Mouse (Mus musculus): Measurements from ENCODE around the gene Tedc1. TPM values are rescaled to one million over a fixed set of nuclear protein-coding genes. Genes with fewer than 3 reads are reported as not detected.

The Tedc1 gene
- polyA plus RNA-seq (2015; fragmentation: Nextera tagmentation; extraction: Ambion mirVana): 25.4 and 28.5 TPM in 2 replicates

- H3K36me3 ChIP-seq: peaks cover 3% of the 10 kb centered on the region; the same call in 1 of the 2 replicates
- H3K9me3 ChIP-seq: no peaks in the 10 kb centered on the region
- peak within 1 kb of the TSS; percentile 89 for H3K27ac ChIP-seq
- H3K27me3 ChIP-seq: peaks cover 15% of the 10 kb centered on the region
- peaks cover 38% of the 10 kb centered on the region for H3K4me1 ChIP-seq
- H3K4me2 ChIP-seq: peak within 1 kb of the TSS; percentile 93
- WGBS: 0% methylated on average over 46 of the region's 46 CpGs
- H3K9ac ChIP-seq: peak within 1 kb of the TSS; percentile 50
- peak; percentile 96 for ATAC-seq (ENCODE audit: insufficient number of reproducible peaks, low FRiP score, low TSS enrichment, low read depth)
- peak within 1 kb of the TSS; percentile 76 for H3K4me3 ChIP-seq
Observed at GRCm38 (mm10) chr12:113155887-113156539, at the start of gene Tedc1. Gene Tedc1, plus strand, starts transcription at chr12:113156421.

GRCm38 (mm10) chr12:113107431-113108124, 48.6 kb upstream of the Tedc1 start:
- Histone ChIP-seq H3K9ac (no peak overlapping the region), H3K4me1 (peaks cover 47% of the 10 kb centered on the region), H3K27me3 (no peaks in the 10 kb centered on the region), H3K4me2 (no peak overlapping the region), H3K9me3 (no peaks in the 10 kb centered on the region), H3K4me3 (no peak overlapping the region), H3K27ac (no peak overlapping the region), H3K36me3 (peaks cover 23% of the 10 kb centered on the region; the same call in 1 of the 2 replicates)
- ATAC-seq (ENCODE audit: insufficient number of reproducible peaks, low FRiP score, low TSS enrichment, low read depth): no peak
- 79% methylated on average over 4 of the region's 4 CpGs for WGBS

GRCm38 (mm10) chr12:113108528-113109283, 47.5 kb upstream of the Tedc1 start:
- Histone ChIP-seq H3K27me3 (no peaks in the 10 kb centered on the region), H3K9me3 (no peaks in the 10 kb centered on the region), H3K9ac (no peak overlapping the region), H3K4me2 (no peak overlapping the region), H3K4me3 (no peak overlapping the region), H3K27ac (no peak overlapping the region; the same call in 1 of the 2 replicates), H3K4me1 (peaks cover 37% of the 10 kb centered on the region), H3K36me3 (peaks cover 29% of the 10 kb centered on the region; the same call in 1 of the 2 replicates)
- WGBS: 82% methylated on average over 17 of the region's 17 CpGs
- ATAC-seq (ENCODE audit: insufficient number of reproducible peaks, low FRiP score, low TSS enrichment, low read depth): no peak

GRCm38 (mm10) chr12:113109801-113110200, 46.4 kb upstream of the Tedc1 start:
- ATAC-seq (ENCODE audit: insufficient number of reproducible peaks, low FRiP score, low TSS enrichment, low read depth): no peak
- Histone ChIP-seq H3K9ac (no peak overlapping the region), H3K4me2 (no peak overlapping the region), H3K27ac (no peak overlapping the region), H3K4me1 (peaks cover 31% of the 10 kb centered on the region), H3K36me3 (peaks cover 40% of the 10 kb centered on the region), H3K27me3 (no peaks in the 10 kb centered on the region), H3K9me3 (no peaks in the 10 kb centered on the region), H3K4me3 (no peak overlapping the region)
- 75% methylated on average over 10 of the region's 10 CpGs for WGBS

- peaks cover 15% of the 10 kb centered on the region for H3K4me1 ChIP-seq
- 84% methylated on average over 4 of the region's 4 CpGs for WGBS
- no peak overlapping the region for H3K4me3 ChIP-seq
- no peak for ATAC-seq (ENCODE audit: insufficient number of reproducible peaks, low FRiP score, low TSS enrichment, low read depth)
- H3K27ac ChIP-seq: no peak overlapping the region
- H3K4me2 ChIP-seq: no peak overlapping the region
- no peaks in the 10 kb centered on the region for H3K9me3 ChIP-seq
- H3K9ac ChIP-seq: no peak overlapping the region
- H3K36me3 ChIP-seq: peaks cover 69% of the 10 kb centered on the region
- no peaks in the 10 kb centered on the region for H3K27me3 ChIP-seq
Observed at GRCm38 (mm10) chr12:113114141-113114540, 42.1 kb upstream of the Tedc1 start.

GRCm38 (mm10) chr12:113114856-113115538, 41.2 kb upstream of the Tedc1 start:
- Histone ChIP-seq H3K27ac (no peak overlapping the region), H3K27me3 (no peaks in the 10 kb centered on the region), H3K36me3 (peaks cover 74% of the 10 kb centered on the region), H3K4me2 (no peak overlapping the region), H3K9me3 (no peaks in the 10 kb centered on the region), H3K9ac (no peak overlapping the region), H3K4me1 (peaks cover 12% of the 10 kb centered on the region; the same call in 1 of the 2 replicates), H3K4me3 (no peak overlapping the region)
- WGBS: 81% methylated on average over 16 of the region's 16 CpGs
- ATAC-seq (ENCODE audit: insufficient number of reproducible peaks, low FRiP score, low TSS enrichment, low read depth): no peak

- H3K9ac ChIP-seq: no peak overlapping the region
- H3K4me3 ChIP-seq: no peak overlapping the region
- H3K36me3 ChIP-seq: peaks cover 93% of the 10 kb centered on the region
- H3K4me1 ChIP-seq: peaks cover 3% of the 10 kb centered on the region; the same call in 1 of the 2 replicates
- no peak overlapping the region for H3K4me2 ChIP-seq
- no peaks in the 10 kb centered on the region for H3K27me3 ChIP-seq
- H3K27ac ChIP-seq: no peak overlapping the region
- 0 out of 2 replicates have a peak, but pooled peaks have one; percentile 33 for ATAC-seq (ENCODE audit: insufficient number of reproducible peaks, low FRiP score, low TSS enrichment, low read depth)
- H3K9me3 ChIP-seq: no peaks in the 10 kb centered on the region
- WGBS: 84% methylated on average over 20 of the region's 20 CpGs
Observed at GRCm38 (mm10) chr12:113119516-113120410, 36.5 kb upstream of the Tedc1 start.

GRCm38 (mm10) chr12:113124726-113125125, 31.5 kb upstream of the Tedc1 start:
- H3K4me3 ChIP-seq: no peak overlapping the region
- WGBS: 76% methylated on average over 6 of the region's 6 CpGs
- H3K36me3 ChIP-seq: peaks cover 98% of the 10 kb centered on the region
- H3K27ac ChIP-seq: peak overlapping the region; percentile 11; the same call in 1 of the 2 replicates
- H3K4me2 ChIP-seq: no peak overlapping the region
- no peaks in the 10 kb centered on the region; the same call in 1 of the 2 replicates for H3K4me1 ChIP-seq
- ATAC-seq (ENCODE audit: insufficient number of reproducible peaks, low FRiP score, low TSS enrichment, low read depth): no peak
- H3K27me3 ChIP-seq: no peaks in the 10 kb centered on the region
- no peaks in the 10 kb centered on the region for H3K9me3 ChIP-seq
- H3K9ac ChIP-seq: no peak overlapping the region

- H3K4me1 ChIP-seq: 0 out of 2 replicates have a peak, but pooled peaks cover 9% of the 10 kb centered on the region
- no peaks in the 10 kb centered on the region for H3K27me3 ChIP-seq
- no peak overlapping the region for H3K27ac ChIP-seq
- H3K9me3 ChIP-seq: no peaks in the 10 kb centered on the region
- WGBS: 96% methylated on average over 8 of the region's 8 CpGs
- no peak overlapping the region for H3K4me3 ChIP-seq
- H3K9ac ChIP-seq: no peak overlapping the region
- peaks cover 99% of the 10 kb centered on the region for H3K36me3 ChIP-seq
- H3K4me2 ChIP-seq: no peak overlapping the region
- no peak for ATAC-seq (ENCODE audit: insufficient number of reproducible peaks, low FRiP score, low TSS enrichment, low read depth)
Observed at GRCm38 (mm10) chr12:113130732-113131131, 25.5 kb upstream of the Tedc1 start.

- no peaks in the 10 kb centered on the region for H3K9me3 ChIP-seq
- H3K4me2 ChIP-seq: no peak overlapping the region
- no peak overlapping the region for H3K4me3 ChIP-seq
- H3K27me3 ChIP-seq: no peaks in the 10 kb centered on the region
- H3K4me1 ChIP-seq: 0 out of 2 replicates have a peak, but pooled peaks cover 9% of the 10 kb centered on the region
- 99% methylated on average over 14 of the region's 14 CpGs for WGBS
- peaks cover 100% of the 10 kb centered on the region for H3K36me3 ChIP-seq
- H3K27ac ChIP-seq: no peak overlapping the region
- no peak overlapping the region for H3K9ac ChIP-seq
- ATAC-seq (ENCODE audit: insufficient number of reproducible peaks, low FRiP score, low TSS enrichment, low read depth): no peak
Observed at GRCm38 (mm10) chr12:113131601-113132000, 24.6 kb upstream of the Tedc1 start.
